Mouse (Mus musculus) frontal cortex, adult (tissue): ENCODE results near the gene Yy1.

Source experiments
- ATAC-seq: cut with Nextera tagmentation; 2 replicates; pipeline ENCODE4 v1.9.2; 2017; ENCODE audit warnings: mild to moderate bottlenecking, moderate library complexity, mixed read lengths; ENCODE audit not compliant: low TSS enrichment

Yy1 gene

GRCm38 (mm10) chr12:108768196-108768854, 24.4 kb upstream of the Yy1 start:
- ATAC-seq: no peak

GRCm38 (mm10) chr12:108780108-108780877, 12.5 kb upstream of the Yy1 start:
- no peak for ATAC-seq

- ATAC-seq: no peak
These were observed 7.6 kb upstream of the Yy1 start for GRCm38 (mm10) chr12:108785161-108785560.

GRCm38 (mm10) chr12:108787329-108787728, 5.4 kb upstream of the Yy1 start:
- no peak for ATAC-seq

GRCm38 (mm10) chr12:108792152-108792545, 624 bp upstream of the Yy1 start:
- peak; percentile 42 for ATAC-seq

GRCm38 (mm10) chr12:108793453-108793941, 724 bp downstream of the Yy1 start:
- ATAC-seq: no peak

GRCm38 (mm10) chr12:108794078-108794711, 1.4 kb downstream of the Yy1 start:
- ATAC-seq: peak; percentile 54

- no peak for ATAC-seq
These were observed 2.3 kb downstream of the Yy1 start for GRCm38 (mm10) chr12:108794979-108795537.

GRCm38 (mm10) chr12:108801613-108802012, 8.8 kb downstream of the Yy1 start:
- no peak for ATAC-seq

GRCm38 (mm10) chr12:108804388-108804787, 11.6 kb downstream of the Yy1 start:
- ATAC-seq: no peak

GRCm38 (mm10) chr12:108808465-108808864, 15.7 kb downstream of the Yy1 start:
- peak; percentile 38; the same call in 1 of the 2 replicates for ATAC-seq

GRCm38 (mm10) chr12:108809771-108810170, 17.0 kb downstream of the Yy1 start:
- no peak for ATAC-seq

GRCm38 (mm10) chr12:108810309-108810708, 17.5 kb downstream of the Yy1 start:
- ATAC-seq: no peak

- no peak for ATAC-seq
These were observed 18.4 kb downstream of the Yy1 start for GRCm38 (mm10) chr12:108811133-108811532.

GRCm38 (mm10) chr12:108812463-108812862, 19.7 kb downstream of the Yy1 start:
- ATAC-seq: peak; percentile 60; the same call in 1 of the 2 replicates

GRCm38 (mm10) chr12:108814470-108814869, 21.7 kb downstream of the Yy1 start:
- ATAC-seq: peak; percentile 74

GRCm38 (mm10) chr12:108816569-108816968, 23.8 kb downstream of the Yy1 start:
- no peak for ATAC-seq

GRCm38 (mm10) chr12:108820461-108820860, 27.7 kb downstream of the Yy1 start:
- ATAC-seq: no peak

- no peak for ATAC-seq
These were observed 30.3 kb downstream of the Yy1 start for GRCm38 (mm10) chr12:108823036-108823435.

GRCm38 (mm10) chr12:108824225-108824874, 31.6 kb downstream of the Yy1 start:
- no peak for ATAC-seq

GRCm38 (mm10) chr12:108825561-108826224, 32.9 kb downstream of the Yy1 start:
- no peak for ATAC-seq
